ENCODE assay signal across 7 mouse cellular contexts in genomic region chr11:86757142-86757479, GRCm38 (mm10). TPM values are rescaled to one million over a fixed set of nuclear protein-coding genes. Genes with fewer than 3 reads are reported as not detected.
A peak's percentile ranks its signal among the peaks of the same experiment; 100 is the strongest.
DNase-seq lines count a peak whose midpoint lies in the region; ATAC-seq and TF ChIP-seq lines count a peak whose summit lies in the region.

No protein-coding gene starts in this region.

- no peak; the same call in 1 of the 2 replicates for ATAC-seq in lung, postnatal 0 days
- ATAC-seq in limb, embryonic 12.5 days (ENCODE audit: insufficient number of reproducible peaks, insufficient read depth, low FRiP score, low TSS enrichment, low read depth), result peak; percentile 43

- peak overlapping the region; percentile 100 for H3K4me3 ChIP-seq in lung, postnatal 0 days (ENCODE audit: low read depth, low read length)
- peak overlapping the region; percentile 96 for H3K4me3 ChIP-seq in forebrain, embryonic 10.5 days
- H3K4me3 ChIP-seq in limb, embryonic 12.5 days (replicated peaks), result peak overlapping the region; percentile 97
- H3K4me3 ChIP-seq in small intestine, adult 2 months (ENCODE audit: low read depth, low read length), result peak overlapping the region; percentile 79

- no peak; the same call in 1 of the 2 replicates for TF ChIP-seq POLR2A in small intestine, adult 2 months (IDR thresholded peaks at IDR 0.05; ENCODE audit: low read depth, low read length)

- 2% methylated on average over 18 of the region's 18 CpGs for WGBS in lung, postnatal 0 days
- under 1% methylated on average over 18 of the region's 18 CpGs for WGBS in forebrain, embryonic 10.5 days
- WGBS in limb, embryonic 12.5 days, result 1% methylated on average over 18 of the region's 18 CpGs
- under 1% methylated on average over 18 of the region's 18 CpGs for WGBS in small intestine, adult 2 months

- no peaks in the 10 kb centered on the region for H3K27me3 ChIP-seq in lung, postnatal 0 days (replicated peaks; ENCODE audit: insufficient read depth, low read length)
- no peaks in the 10 kb centered on the region for H3K27me3 ChIP-seq in forebrain, embryonic 10.5 days (ENCODE audit: poor library complexity, severe bottlenecking)
- no peaks in the 10 kb centered on the region for H3K27me3 ChIP-seq in limb, embryonic 12.5 days
- no peaks in the 10 kb centered on the region for H3K27me3 ChIP-seq in small intestine, adult 2 months (ENCODE audit: control insufficient read depth, insufficient read depth, low read length)

- peak overlapping the region; percentile 99 for H3K27ac ChIP-seq in lung, postnatal 0 days (ENCODE audit: low read length)
- peak overlapping the region; percentile 96 for H3K27ac ChIP-seq in forebrain, embryonic 10.5 days
- H3K27ac ChIP-seq in limb, embryonic 12.5 days, result peak overlapping the region; percentile 96
- H3K27ac ChIP-seq in small intestine, adult 2 months (ENCODE audit: insufficient read depth, low read depth, low read length), result peak overlapping the region; percentile 96

- DNase-seq in lung, postnatal 0 days (ENCODE audit: low spot score), result no peak
- no peak for DNase-seq in lung, adult 18-20 months
- no peak for DNase-seq in forebrain, embryonic 10.5 days (ENCODE audit: extremely low spot score, low spot score)
- no peak for DNase-seq in right cerebral cortex, postnatal 4 days
- no peak for DNase-seq in T-cell, adult 2 months (ENCODE audit: low spot score)

- peak overlapping the region; percentile 100 for H3K9ac ChIP-seq in lung, postnatal 0 days (replicated peaks; ENCODE audit: low read depth)
- H3K9ac ChIP-seq in limb, embryonic 12.5 days (replicated peaks), result peak overlapping the region; percentile 91

- TF ChIP-seq CTCF in lung, postnatal 0 days (IDR thresholded peaks at IDR 0.05), result no peak
- TF ChIP-seq CTCF in small intestine, adult 2 months (IDR thresholded peaks at IDR 0.05; ENCODE audit: extremely low read depth, insufficient read length, insufficient replicate concordance, low read depth, low read length), result no peak

- no peaks in the 10 kb centered on the region for H3K36me3 ChIP-seq in lung, postnatal 0 days (ENCODE audit: insufficient read depth, low read length)
- peaks cover 16% of the 10 kb centered on the region for H3K36me3 ChIP-seq in forebrain, embryonic 10.5 days (replicated peaks)
- 0 out of 2 replicates have a peak, but pooled peaks cover 10% of the 10 kb centered on the region for H3K36me3 ChIP-seq in limb, embryonic 12.5 days
- peaks cover 6% of the 10 kb centered on the region; the same call in 1 of the 2 replicates for H3K36me3 ChIP-seq in small intestine, adult 2 months (ENCODE audit: control insufficient read depth, insufficient read depth, low read length)

- peaks cover 20% of the 10 kb centered on the region; the same call in 1 of the 2 replicates for H3K4me1 ChIP-seq in lung, postnatal 0 days (ENCODE audit: insufficient read depth, low read depth, low read length)
- peaks cover 39% of the 10 kb centered on the region for H3K4me1 ChIP-seq in forebrain, embryonic 10.5 days
- peaks cover 20% of the 10 kb centered on the region for H3K4me1 ChIP-seq in limb, embryonic 12.5 days (replicated peaks)
- peaks cover 10% of the 10 kb centered on the region; the same call in 1 of the 2 replicates for H3K4me1 ChIP-seq in small intestine, adult 2 months (ENCODE audit: control insufficient read depth, insufficient read depth, insufficient read length, low read length)

- H3K9me3 ChIP-seq in lung, postnatal 0 days (ENCODE audit: low read length), result no peaks in the 10 kb centered on the region
- no peaks in the 10 kb centered on the region for H3K9me3 ChIP-seq in forebrain, embryonic 10.5 days
- H3K9me3 ChIP-seq in limb, embryonic 12.5 days, result no peaks in the 10 kb centered on the region

- peak overlapping the region; percentile 80 for H3K4me2 ChIP-seq in lung, postnatal 0 days (replicated peaks; ENCODE audit: low read depth, low read length)
- H3K4me2 ChIP-seq in limb, embryonic 12.5 days, result peak overlapping the region; percentile 93

- no peak for TF ChIP-seq EP300 in lung, postnatal 0 days (IDR thresholded peaks at IDR 0.05)

RNA-seq across cellular contexts. Expression of gene Cltc, which starts 0.3 kb away (rescaled TPM):
- polyA plus RNA-seq in lung, postnatal 0 days (2015; fragmentation: Nextera tagmentation; extraction: Ambion mirVana), result 63.7 and 67.7 TPM in 2 replicates
- polyA plus RNA-seq in forebrain, embryonic 10.5 days (2016; fragmentation: Nextera tagmentation; extraction: Ambion mirVana), result 137 and 141 TPM in 2 replicates
- 129 and 137 TPM in 2 replicates for polyA plus RNA-seq in limb, embryonic 12.5 days (2016; fragmentation: Nextera tagmentation; extraction: Ambion mirVana)
- polyA plus RNA-seq in small intestine, adult 2 months (2012; rRNA removed), result 27.0 and 74.8 TPM in 2 replicates

RNA-seq across cellular contexts. Expression of gene Dhx40, which starts 50.4 kb away (rescaled TPM):
- 18.9 and 20.7 TPM in 2 replicates for polyA plus RNA-seq in lung, postnatal 0 days (2015; fragmentation: Nextera tagmentation; extraction: Ambion mirVana)
- 39.7 and 41.6 TPM in 2 replicates for polyA plus RNA-seq in forebrain, embryonic 10.5 days (2016; fragmentation: Nextera tagmentation; extraction: Ambion mirVana)
- polyA plus RNA-seq in limb, embryonic 12.5 days (2016; fragmentation: Nextera tagmentation; extraction: Ambion mirVana), result 36.4 and 39.7 TPM in 2 replicates
- polyA plus RNA-seq in small intestine, adult 2 months (2012; rRNA removed), result 0.79 and 2.0 TPM in 2 replicates
